Mouse (Mus musculus): ENCODE results near the gene Gm10715. TPM values are rescaled to one million over a fixed set of nuclear protein-coding genes. Genes with fewer than 3 reads are reported as not detected.
A peak's percentile ranks its signal among the peaks of the same experiment; 100 is the strongest.
"Not testable (repeated sequence)": the region's sequence is repeated elsewhere in the genome, so short reads cannot be mapped to it uniquely, and the experiment has no call there.

Gm10715 gene
- polyA plus RNA-seq, 1 experiment from 2014 or later, result not detected

DNA sequence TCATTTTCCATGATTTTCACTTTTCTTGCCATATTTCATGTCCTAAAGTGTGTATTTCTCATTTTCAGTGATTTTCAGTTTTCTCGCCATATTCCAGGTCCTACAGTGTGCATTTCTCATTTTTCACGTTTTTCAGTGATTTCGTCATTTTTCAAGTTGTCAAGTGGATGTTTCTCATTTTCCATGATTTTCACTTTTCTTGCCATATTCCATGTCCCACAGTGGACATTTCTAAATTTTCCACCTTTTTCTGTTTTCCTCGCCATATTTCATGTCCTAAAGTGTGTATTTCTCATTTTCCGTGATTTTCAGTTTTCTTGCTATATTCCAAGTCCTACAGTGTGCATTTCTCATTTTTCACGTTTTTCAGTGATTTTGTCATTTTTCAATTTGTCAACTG lies 20.8 kb upstream of the Gm10715 start:
- H3K27me3 ChIP-seq; H3K36me3 ChIP-seq; ATAC-seq (ENCODE audit: low FRiP score); H3K4me1 ChIP-seq (replicated peaks); H3K9ac ChIP-seq; H3K27ac ChIP-seq; H3K4me3 ChIP-seq; H3K4me2 ChIP-seq; H3K9me3 ChIP-seq: not testable (repeated sequence)
- 74% methylated on average over 6 of the region's 6 CpGs for WGBS

DNA sequence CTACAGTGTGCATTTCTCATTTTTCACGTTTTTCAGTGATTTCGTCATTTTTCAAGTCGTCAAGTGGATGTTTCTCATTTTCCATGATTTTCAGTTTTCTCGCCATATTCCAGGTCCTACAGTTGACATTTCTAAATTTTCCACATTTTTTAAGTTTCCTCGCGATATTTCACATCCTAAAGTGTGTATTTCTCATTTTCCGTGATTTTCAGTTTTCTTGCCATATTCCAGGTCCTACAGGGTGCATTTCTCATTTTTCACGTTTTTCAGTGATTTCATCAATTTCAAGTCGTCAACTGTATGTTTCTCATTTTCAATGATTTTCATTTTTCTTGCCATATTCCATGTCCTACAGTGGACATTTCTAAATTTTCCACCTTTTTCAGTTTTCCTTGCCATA lies 19.6 kb upstream of the Gm10715 start, which contains the start of gene Gm10719:
Gene Gm10719 (plus strand): TSS at position 301 of the 400 bp plus-strand sequence.
- not testable (repeated sequence) for ATAC-seq (ENCODE audit: low FRiP score); H3K9me3 ChIP-seq; H3K27ac ChIP-seq; H3K36me3 ChIP-seq; H3K4me1 ChIP-seq (replicated peaks); H3K4me3 ChIP-seq; H3K4me2 ChIP-seq; H3K9ac ChIP-seq; H3K27me3 ChIP-seq
- WGBS, result 63% methylated on average over 2 of the region's 9 CpGs

DNA sequence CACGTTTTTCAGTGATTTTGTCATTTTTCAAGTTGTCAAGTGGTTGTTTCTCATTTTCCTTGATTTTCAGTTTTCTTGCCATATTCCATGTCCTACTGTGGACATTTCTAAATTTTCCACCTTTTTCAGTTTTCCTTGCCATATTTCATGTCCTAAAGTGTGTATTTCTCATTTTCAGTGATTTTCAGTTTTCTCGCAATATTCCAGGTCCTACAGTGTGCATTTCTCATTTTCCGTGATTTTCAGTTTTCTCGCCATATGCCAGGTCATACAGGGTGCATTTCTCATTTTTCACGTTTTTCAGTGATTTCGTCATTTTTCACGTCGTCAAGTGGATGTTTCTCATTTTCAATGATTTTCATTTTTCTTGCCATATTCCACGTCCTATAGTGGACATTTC lies 17.7 kb upstream of the Gm10715 start:
- not testable (repeated sequence) for ATAC-seq (ENCODE audit: low FRiP score); H3K4me3 ChIP-seq; H3K4me1 ChIP-seq (replicated peaks); H3K36me3 ChIP-seq; H3K27ac ChIP-seq; H3K27me3 ChIP-seq; H3K9ac ChIP-seq; H3K9me3 ChIP-seq; H3K4me2 ChIP-seq
- WGBS, result 65% methylated on average over 9 of the region's 9 CpGs

DNA sequence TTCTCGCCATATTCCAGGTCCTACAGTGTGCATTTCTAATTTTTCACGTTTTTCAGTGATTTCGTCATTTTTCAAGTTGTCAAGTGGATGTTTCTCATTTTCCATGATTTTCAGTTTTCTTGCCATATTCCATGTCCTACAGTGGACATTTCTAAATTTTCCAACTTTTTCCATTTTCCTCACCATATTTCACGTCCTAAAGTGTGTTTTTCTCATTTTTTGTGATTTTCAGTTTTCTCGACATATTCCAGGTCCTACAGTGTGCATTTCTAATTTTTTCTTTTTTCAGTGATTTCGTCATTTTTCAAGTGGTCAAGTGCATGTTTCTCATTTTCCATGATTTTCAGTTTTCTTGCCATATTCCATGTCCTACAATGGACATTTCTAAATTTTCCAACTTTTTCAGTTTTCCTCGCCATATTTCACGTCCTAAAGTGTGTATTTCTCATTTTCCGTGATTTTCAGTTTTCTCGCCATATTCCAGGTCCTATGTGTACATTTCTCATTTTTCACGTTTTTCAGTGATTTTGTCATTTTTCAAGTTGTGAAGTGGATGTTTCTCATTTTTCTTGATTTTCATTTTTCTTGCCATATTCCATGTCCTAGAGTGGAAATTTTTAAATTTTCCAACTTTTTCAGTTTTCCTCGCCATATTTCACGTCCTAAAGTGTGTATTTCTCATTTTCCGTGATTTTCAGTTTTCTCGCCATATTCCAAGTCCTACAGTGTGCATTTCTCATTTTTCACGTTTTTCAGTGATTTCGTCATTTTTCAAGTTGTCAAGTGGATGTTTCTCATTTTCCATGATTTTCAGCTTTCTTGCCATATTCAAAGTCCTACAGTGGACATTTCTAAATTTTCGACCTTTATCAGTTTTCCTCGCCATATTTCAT lies 16.6 kb upstream of the Gm10715 start:
- H3K4me1 ChIP-seq (replicated peaks); H3K9ac ChIP-seq; H3K4me3 ChIP-seq; H3K27me3 ChIP-seq; H3K36me3 ChIP-seq; H3K4me2 ChIP-seq; H3K27ac ChIP-seq; H3K9me3 ChIP-seq: not testable (repeated sequence)
- 78% methylated on average over 17 of the region's 19 CpGs for WGBS
- peak; percentile 75 for ATAC-seq (ENCODE audit: low FRiP score)

GRCm38 (mm10) chr9:3022316-3023008 lies 14.2 kb upstream of the Gm10715 start:
- H3K36me3 ChIP-seq; H3K9ac ChIP-seq; H3K4me3 ChIP-seq; ATAC-seq (ENCODE audit: low FRiP score); H3K27me3 ChIP-seq; H3K27ac ChIP-seq; H3K4me2 ChIP-seq; H3K9me3 ChIP-seq; H3K4me1 ChIP-seq (replicated peaks): not testable (repeated sequence)
- 76% methylated on average over 11 of the region's 13 CpGs for WGBS

DNA sequence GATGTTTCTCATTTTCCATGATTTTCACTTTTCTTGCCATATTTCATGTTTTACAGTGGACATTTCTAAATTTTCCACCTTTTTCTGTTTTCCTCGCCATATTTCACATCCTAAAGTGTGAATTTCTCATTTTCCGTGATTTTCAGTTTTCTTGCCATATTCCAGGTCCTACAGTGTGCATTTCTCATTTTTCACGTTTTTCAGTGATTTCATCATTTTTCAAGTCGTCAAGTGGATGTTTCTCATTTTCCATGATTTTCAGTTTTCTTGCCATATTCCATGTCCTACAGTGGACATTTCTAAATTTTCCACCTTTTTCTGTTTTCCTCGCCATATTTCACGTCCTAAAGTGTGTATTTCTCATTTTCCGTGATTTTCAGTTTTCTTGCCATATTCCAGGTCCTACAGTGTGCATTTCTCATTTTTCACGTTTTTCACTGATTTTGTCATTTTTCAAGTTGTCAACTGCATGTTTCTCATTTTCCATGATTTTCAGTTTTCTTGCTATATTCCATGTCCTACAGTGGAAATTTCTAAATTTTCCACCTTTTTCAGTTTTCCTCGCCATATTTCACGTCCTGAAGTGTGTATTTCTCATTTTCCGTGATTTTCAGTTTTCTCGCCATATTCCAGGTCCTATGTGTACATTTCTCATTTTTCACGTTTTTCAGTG lies 13.2 kb upstream of the Gm10715 start, which contains the start of gene Gm10718:
Gene Gm10718 (plus strand): TSS at position 236 of the 673 bp plus-strand sequence.
- 75% methylated on average over 12 of the region's 13 CpGs for WGBS
- ATAC-seq (ENCODE audit: low FRiP score); H3K4me2 ChIP-seq; H3K9ac ChIP-seq; H3K4me3 ChIP-seq; H3K27me3 ChIP-seq; H3K36me3 ChIP-seq; H3K4me1 ChIP-seq (replicated peaks); H3K27ac ChIP-seq; H3K9me3 ChIP-seq: not testable (repeated sequence)

DNA sequence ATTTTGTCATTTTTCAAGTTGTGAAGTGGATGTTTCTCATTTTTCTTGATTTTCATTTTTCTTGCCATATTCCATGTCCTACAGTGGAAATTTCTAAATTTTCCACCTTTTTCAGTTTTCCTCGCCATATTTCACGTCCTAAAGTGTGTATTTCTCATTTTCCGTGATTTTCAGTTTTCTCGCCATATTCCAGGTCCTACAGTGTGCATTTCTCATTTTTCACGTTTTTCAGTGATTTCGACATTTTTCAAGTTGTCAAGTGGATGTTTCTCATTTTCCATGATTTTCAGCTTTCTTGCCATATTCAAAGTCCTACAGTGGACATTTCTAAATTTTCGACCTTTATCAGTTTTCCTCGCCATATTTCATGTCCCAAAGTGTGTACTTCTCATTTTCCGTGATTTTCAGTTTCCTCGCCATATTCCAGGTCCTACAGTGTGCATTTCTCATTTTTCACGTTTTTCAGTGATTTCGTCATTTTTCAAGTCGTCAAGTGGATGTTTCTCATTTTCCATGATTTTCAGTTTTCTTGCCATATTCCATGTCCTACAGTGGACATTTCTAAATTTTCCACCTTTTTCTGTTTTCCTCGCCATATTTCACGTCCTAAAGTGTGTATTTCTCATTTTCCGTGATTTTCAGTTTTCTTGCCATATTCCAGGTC lies 12.6 kb upstream of the Gm10715 start:
- not testable (repeated sequence) for H3K9ac ChIP-seq; H3K4me1 ChIP-seq (replicated peaks); H3K27ac ChIP-seq; H3K4me3 ChIP-seq; H3K9me3 ChIP-seq; H3K36me3 ChIP-seq; ATAC-seq (ENCODE audit: low FRiP score); H3K27me3 ChIP-seq; H3K4me2 ChIP-seq
- 78% methylated on average over 16 of the region's 16 CpGs for WGBS

DNA sequence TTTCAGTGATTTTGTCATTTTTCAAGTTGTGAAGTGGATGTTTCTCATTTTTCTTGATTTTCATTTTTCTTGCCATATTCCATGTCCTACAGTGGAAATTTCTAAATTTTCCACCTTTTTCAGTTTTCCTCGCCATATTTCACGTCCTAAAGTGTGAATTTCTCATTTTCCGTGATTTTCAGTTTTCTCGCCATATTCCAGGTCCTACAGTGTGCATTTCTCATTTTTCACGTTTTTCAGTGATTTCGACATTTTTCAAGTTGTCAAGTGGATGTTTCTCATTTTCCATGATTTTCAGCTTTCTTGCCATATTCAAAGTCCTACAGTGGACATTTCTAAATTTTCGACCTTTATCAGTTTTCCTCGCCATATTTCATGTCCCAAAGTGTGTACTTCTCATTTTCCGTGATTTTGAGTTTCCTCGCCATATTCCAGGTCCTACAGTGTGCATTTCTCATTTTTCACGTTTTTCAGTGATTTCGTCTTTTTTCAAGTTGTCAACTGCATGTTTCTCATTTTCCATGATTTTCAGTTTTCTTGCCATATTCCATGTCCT lies 11.7 kb upstream of the Gm10715 start, which contains the start of gene Gm10717:
Gene Gm10717 (plus strand): TSS at position 506 of the 556 bp plus-strand sequence.
- H3K4me1 ChIP-seq (replicated peaks); H3K27ac ChIP-seq; H3K9ac ChIP-seq; H3K9me3 ChIP-seq; ATAC-seq (ENCODE audit: low FRiP score); H3K27me3 ChIP-seq; H3K4me3 ChIP-seq; H3K4me2 ChIP-seq; H3K36me3 ChIP-seq: not testable (repeated sequence)
- WGBS, result 72% methylated on average over 12 of the region's 12 CpGs

DNA sequence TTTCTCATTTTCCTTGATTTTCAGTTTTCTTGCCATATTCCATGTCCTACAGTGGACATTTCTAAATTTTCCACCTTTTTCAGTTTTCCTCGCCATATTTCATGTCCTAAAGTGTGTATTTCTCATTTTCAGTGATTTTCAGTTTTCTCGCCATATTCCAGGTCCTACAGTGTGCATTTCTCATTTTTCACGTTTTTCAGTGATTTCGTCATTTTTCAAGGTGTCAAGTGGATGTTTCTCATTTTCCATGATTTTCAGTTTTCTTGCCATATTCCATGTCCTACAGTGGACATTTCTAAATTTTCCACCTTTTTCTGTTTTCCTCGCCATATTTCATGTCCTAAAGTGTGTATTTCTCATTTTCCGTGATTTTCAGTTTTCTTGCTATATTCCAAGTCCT lies 11.0 kb upstream of the Gm10715 start:
- H3K36me3 ChIP-seq; H3K9me3 ChIP-seq; H3K4me2 ChIP-seq; H3K27ac ChIP-seq; H3K27me3 ChIP-seq; H3K9ac ChIP-seq; ATAC-seq (ENCODE audit: low FRiP score); H3K4me1 ChIP-seq (replicated peaks); H3K4me3 ChIP-seq: not testable (repeated sequence)
- 73% methylated on average over 5 of the region's 6 CpGs for WGBS

DNA sequence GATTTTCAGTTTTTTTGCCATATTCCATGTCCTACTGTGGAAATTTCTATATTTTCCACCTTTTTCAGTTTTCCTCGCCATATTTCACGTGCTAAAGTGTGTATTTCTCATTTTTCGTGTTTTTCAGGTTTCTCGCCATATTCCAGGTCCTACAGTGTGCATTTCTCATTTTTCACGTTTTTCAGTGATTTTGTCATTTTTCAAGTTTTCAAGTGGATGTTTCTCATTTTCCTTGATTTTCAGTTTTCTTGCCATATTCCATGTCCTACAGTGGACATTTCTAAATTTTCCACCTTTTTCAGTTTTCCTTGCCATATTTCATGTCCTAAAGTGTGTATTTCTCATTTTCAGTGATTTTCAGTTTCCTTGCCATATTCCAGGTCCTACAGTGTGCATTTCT lies 10.5 kb upstream of the Gm10715 start:
- H3K4me1 ChIP-seq (replicated peaks); H3K4me2 ChIP-seq; ATAC-seq (ENCODE audit: low FRiP score); H3K4me3 ChIP-seq; H3K36me3 ChIP-seq; H3K9ac ChIP-seq; H3K27ac ChIP-seq; H3K27me3 ChIP-seq; H3K9me3 ChIP-seq: not testable (repeated sequence)
- 80% methylated on average over 5 of the region's 5 CpGs for WGBS

- 68% methylated on average over 9 of the region's 9 CpGs for WGBS
- ATAC-seq (ENCODE audit: low FRiP score); H3K4me3 ChIP-seq: not testable (repeated sequence)
These were observed 9.9 kb upstream of the Gm10715 start for GRCm38 (mm10) chr9:3026741-3027140.

GRCm38 (mm10) chr9:3027200-3027599 lies 9.5 kb upstream of the Gm10715 start:
- ATAC-seq (ENCODE audit: low FRiP score); H3K4me3 ChIP-seq; H3K27ac ChIP-seq: not testable (repeated sequence)

More at GRCm38 (mm10) chr9:3026741-3027140, 9.9 kb upstream of the Gm10715 start:
- H3K4me1 ChIP-seq (replicated peaks); H3K4me2 ChIP-seq; H3K9ac ChIP-seq; H3K27me3 ChIP-seq; H3K36me3 ChIP-seq; H3K9me3 ChIP-seq; H3K27ac ChIP-seq: not testable (repeated sequence)

More at GRCm38 (mm10) chr9:3027200-3027599, 9.5 kb upstream of the Gm10715 start:
- H3K9me3 ChIP-seq; H3K9ac ChIP-seq; H3K27me3 ChIP-seq; H3K36me3 ChIP-seq; H3K4me1 ChIP-seq (replicated peaks); H3K4me2 ChIP-seq: not testable (repeated sequence)
- WGBS, result 73% methylated on average over 9 of the region's 9 CpGs
